14 mouse cellular contexts compared by ENCODE assay signal in the genomic region with DNA sequence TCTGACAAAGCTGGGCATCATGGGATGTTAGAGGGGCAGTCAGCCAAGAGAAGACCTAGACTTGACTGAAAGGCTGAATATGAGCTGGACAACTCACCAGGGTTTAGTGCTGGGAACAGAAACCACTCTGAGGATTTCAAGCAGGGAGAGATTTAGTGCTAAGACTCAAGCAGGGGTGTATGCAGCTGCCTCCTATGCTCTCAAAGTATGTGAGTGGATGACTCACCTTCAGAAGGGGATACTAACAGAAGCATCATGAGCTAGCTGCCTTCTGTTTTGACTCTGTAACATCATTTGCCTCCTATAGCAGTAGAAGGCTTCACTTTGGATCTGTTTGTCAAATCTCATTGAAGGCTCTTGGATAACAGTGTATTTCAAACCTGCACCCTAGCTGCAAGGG.
"Had no signal": no experiment of that assay in that cellular context is flagged by ENCODE, and none has a peak within 500 bp of the region (broad histone marks: within the 10 kb centered on the region; RNA-seq: fewer than 3 reads in every experiment).

No protein-coding gene starts in this region.

- ATAC-seq: hindbrain, postnatal 0 days; intestine, embryonic 16.5 days had no signal

- DNase-seq: gastrocnemius, postnatal 14 days; gastrocnemius, postnatal 36 days; heart, adult 18-20 months; heart, postnatal 14 days; heart, postnatal 36 days; kidney, adult 11 months; kidney, adult 2 months; kidney, postnatal 10 days; kidney, postnatal 25 days; kidney, postnatal 4 days; liver; liver, embryonic 13.5 days had no signal
